Mouse (Mus musculus) liver, embryonic 16.5 days (tissue): ENCODE measurements around the gene Crocc2. TPM values are rescaled to one million over a fixed set of nuclear protein-coding genes. Genes with fewer than 3 reads are reported as not detected.

ENCODE experiments used
- ATAC-seq: fragments of 200-750 bp; cut with Nextera tagmentation; 2 replicates; pipeline ENCODE4 v1.8.0; 2017; ENCODE audit warnings: low read depth, mild to moderate bottlenecking, moderate number of reproducible peaks, moderate library complexity
- H3K27ac ChIP-seq: fragments of 300-500 bp; sonication (generic); 2 replicates; pipeline ENCODE4 v1.5.1; 2014; ENCODE audit warnings: mild to moderate bottlenecking, low read length
- H3K27me3 ChIP-seq: fragments of 300-500 bp; sonication (generic); 2 replicates; pipeline ENCODE4 v1.6.1; 2014; ENCODE audit warnings: low read depth, low read length, mixed read lengths; ENCODE audit not compliant: control insufficient read depth, insufficient read depth
- H3K36me3 ChIP-seq: fragments of 300-500 bp; sonication (generic); 2 replicates; pipeline ENCODE4 v1.6.1; 2014; ENCODE audit warnings: mild to moderate bottlenecking; ENCODE audit not compliant: control insufficient read depth, insufficient read depth
- H3K4me1 ChIP-seq: fragments of 300-500 bp; sonication (generic); 2 replicates; pipeline ENCODE4 v1.6.1; 2014; ENCODE audit warnings: low read depth, low read length, mixed read lengths; ENCODE audit not compliant: control insufficient read depth
- H3K4me2 ChIP-seq: fragments of 300-500 bp; sonication (generic); 2 replicates; pipeline ENCODE4 v1.6.1; 2014; ENCODE audit warnings: low read depth, low read length, mixed read lengths
- H3K4me3 ChIP-seq: fragments of 300-500 bp; sonication (generic); 2 replicates; pipeline ENCODE4 v1.5.1; 2014; ENCODE audit warnings: low read depth, mild to moderate bottlenecking, low read length
- H3K9ac ChIP-seq: fragments of 300-500 bp; sonication (generic); 2 replicates; pipeline ENCODE4 v1.6.1; 2014; ENCODE audit warnings: low read depth, low read length
- H3K9me3 ChIP-seq: fragments of 300-500 bp; sonication (generic); replicated peaks from 2 replicates; pipeline ENCODE4 v1.6.1; 2016; ENCODE audit warnings: low read length; ENCODE audit not compliant: control insufficient read depth
- WGBS: fragments of 180-500 bp; shearing (Covaris S2); extraction: QIAGEN DNeasy Blood & Tissue Kit; methylation state at CpG from one replicate; pipeline ENCODE4 v1.1.7; 2014; ENCODE audit not compliant: insufficient replicate concordance; 5-methylcytosine and 5-hydroxymethylcytosine counted together
- microRNA-seq: library from miRNA; unstranded; fragments of <30 nt; microRNA quantifications from one replicate; pipeline ENCODE4, GENCODE M21; 2016
- polyA plus RNA-seq: library from polyadenylated mRNA; unstranded; fragments of >200 nt; fragmentation: Nextera tagmentation; extraction: Ambion mirVana; gene quantifications from 2 replicates; pipeline ENCODE4 v1.2.1, GENCODE M21; 2015

The Crocc2 gene
- polyA plus RNA-seq, 1 experiment from 2014 or later, result 0.01 TPM

- H3K27me3 ChIP-seq, result no peaks in the 10 kb centered on the region
- H3K27ac ChIP-seq, result no peak overlapping the region
- ATAC-seq, result no peak
- no peaks in the 10 kb centered on the region for H3K4me1 ChIP-seq
- no peak overlapping the region for H3K9ac ChIP-seq
- no peak overlapping the region for H3K4me2 ChIP-seq
- H3K4me3 ChIP-seq, result no peak overlapping the region
- 80% methylated on average over 2 of the region's 2 CpGs for WGBS
- H3K9me3 ChIP-seq, result no peaks in the 10 kb centered on the region
- H3K36me3 ChIP-seq, result no peaks in the 10 kb centered on the region
These were observed 99.7 kb downstream of the Crocc2 start for GRCm38 (mm10) chr1:93268246-93268645.

GRCm38 (mm10) chr1:93270516-93271240 is 102.2 kb downstream of the Crocc2 start:
- H3K4me2 ChIP-seq, result no peak overlapping the region
- H3K4me1 ChIP-seq, result no peaks in the 10 kb centered on the region
- 50% methylated on average over 3 of the region's 3 CpGs for WGBS
- no peak overlapping the region for H3K9ac ChIP-seq
- H3K36me3 ChIP-seq, result no peaks in the 10 kb centered on the region
- no peak for ATAC-seq
- no peaks in the 10 kb centered on the region for H3K9me3 ChIP-seq
- no peaks in the 10 kb centered on the region for H3K27me3 ChIP-seq
- H3K27ac ChIP-seq, result no peak overlapping the region
- no peak overlapping the region for H3K4me3 ChIP-seq

- WGBS, result 57% methylated on average over 5 of the region's 6 CpGs
- no peak for ATAC-seq
- no peak overlapping the region for H3K9ac ChIP-seq
- H3K4me2 ChIP-seq, result no peak overlapping the region
- H3K36me3 ChIP-seq, result no peaks in the 10 kb centered on the region
- no peaks in the 10 kb centered on the region for H3K27me3 ChIP-seq
- no peak overlapping the region for H3K27ac ChIP-seq
- no peak overlapping the region for H3K4me3 ChIP-seq
- H3K4me1 ChIP-seq, result no peaks in the 10 kb centered on the region
- H3K9me3 ChIP-seq, result no peaks in the 10 kb centered on the region
These were observed 103.2 kb downstream of the Crocc2 start for GRCm38 (mm10) chr1:93271751-93272150.

- no peak overlapping the region for H3K9ac ChIP-seq
- no peaks in the 10 kb centered on the region for H3K4me1 ChIP-seq
- H3K27me3 ChIP-seq, result no peaks in the 10 kb centered on the region
- WGBS, result 3% methylated on average over 16 of the region's 16 CpGs
- no peaks in the 10 kb centered on the region for H3K9me3 ChIP-seq
- no peak overlapping the region for H3K27ac ChIP-seq
- no peak overlapping the region for H3K4me3 ChIP-seq
- ATAC-seq, result no peak
- H3K36me3 ChIP-seq, result no peaks in the 10 kb centered on the region
- no peak overlapping the region for H3K4me2 ChIP-seq
These were observed 103.9 kb downstream of the Crocc2 start for GRCm38 (mm10) chr1:93272409-93272821.

GRCm38 (mm10) chr1:93275561-93275960 is 107.0 kb downstream of the Crocc2 start:
- Histone ChIP-seq H3K9me3 (no peaks in the 10 kb centered on the region), H3K4me2 (no peak overlapping the region), H3K4me3 (no peak overlapping the region), H3K4me1 (no peaks in the 10 kb centered on the region), H3K27ac (no peak overlapping the region), H3K9ac (no peak overlapping the region), H3K36me3 (no peaks in the 10 kb centered on the region), H3K27me3 (no peaks in the 10 kb centered on the region)
- 55% methylated on average over 6 of the region's 6 CpGs for WGBS
- no peak for ATAC-seq

GRCm38 (mm10) chr1:93277041-93277440 is 108.5 kb downstream of the Crocc2 start:
- Histone ChIP-seq H3K27me3 (no peaks in the 10 kb centered on the region), H3K4me1 (no peaks in the 10 kb centered on the region), H3K9me3 (no peaks in the 10 kb centered on the region), H3K4me3 (no peak overlapping the region), H3K27ac (no peak overlapping the region), H3K9ac (no peak overlapping the region), H3K4me2 (no peak overlapping the region), H3K36me3 (no peaks in the 10 kb centered on the region)
- WGBS, result 54% methylated on average over 7 of the region's 7 CpGs
- ATAC-seq, result no peak

Small RNA genes within 50 kb of the gene (microRNA-seq; reads per million reads assigned to microRNA genes)
- not detected for gene Mir6901

Other genes with a start within 250 kb of the Crocc2 start
- gene Capn10, start 234.3 kb upstream of the Crocc2 start, polyA plus RNA-seq, result 17.5 and 22.4 TPM in 2 replicates
- gene Gpr35, start 217.9 kb upstream of the Crocc2 start, polyA plus RNA-seq, result 0.65 and 0.76 TPM in 2 replicates
- gene Aqp12, start 162.4 kb upstream of the Crocc2 start, polyA plus RNA-seq, result 0.38 TPM in 1 of 2 replicates, not detected in the other
- 0.19 and 0.20 TPM in 2 replicates for gene Kif1a, start 66.8 kb upstream of the Crocc2 start, polyA plus RNA-seq
- gene Agxt, start 33.5 kb upstream of the Crocc2 start, polyA plus RNA-seq, result 15.5 and 17.4 TPM in 2 replicates
- gene 2310007B03Rik, start 7.8 kb upstream of the Crocc2 start, polyA plus RNA-seq, result 0.11 and 0.32 TPM in 2 replicates
- 0.19 and 0.29 TPM in 2 replicates for gene Sned1, start 67.1 kb downstream of the Crocc2 start, polyA plus RNA-seq
- gene Mterf4, start 137.2 kb downstream of the Crocc2 start, polyA plus RNA-seq, result 11.2 and 11.3 TPM in 2 replicates
- 29.4 and 31.9 TPM in 2 replicates for gene Ppp1r7, start 174.1 kb downstream of the Crocc2 start, polyA plus RNA-seq
- gene Pask, start 174.8 kb downstream of the Crocc2 start, polyA plus RNA-seq, result 5.7 and 5.9 TPM in 2 replicates
- gene Ano7, start 205.2 kb downstream of the Crocc2 start, polyA plus RNA-seq, result 0.12 and 0.14 TPM in 2 replicates